Mouse (Mus musculus) stomach, embryonic 15.5 days (tissue): ENCODE results near the gene Taar4. TPM values are rescaled to one million over a fixed set of nuclear protein-coding genes. Genes with fewer than 3 reads are reported as not detected.
A peak's percentile ranks its signal among the peaks of the same experiment; 100 is the strongest.

ENCODE experiments used
- ATAC-seq: fragments of 200-750 bp; cut with Nextera tagmentation; 2 replicates; pipeline ENCODE4 v1.8.0; 2017; ENCODE audit warnings: low read depth, moderate number of reproducible peaks, moderate TSS enrichment; ENCODE audit not compliant: insufficient read depth, low FRiP score
- H3K27ac ChIP-seq: fragments of 300-500 bp; sonication (generic); 2 replicates; pipeline ENCODE4 v1.5.1; 2015; ENCODE audit warnings: mild to moderate bottlenecking, inconsistent platforms
- H3K27me3 ChIP-seq: fragments of 300-500 bp; sonication (generic); replicated peaks from 2 replicates; pipeline ENCODE4 v1.6.1; 2015; ENCODE audit warnings: inconsistent platforms
- H3K36me3 ChIP-seq: fragments of 300-500 bp; sonication (generic); 2 replicates; pipeline ENCODE4 v1.6.1; 2015; ENCODE audit warnings: inconsistent platforms
- H3K4me1 ChIP-seq: fragments of 300-500 bp; sonication (generic); 2 replicates; pipeline ENCODE4 v1.6.1; 2015; ENCODE audit warnings: inconsistent platforms
- H3K4me2 ChIP-seq: fragments of 300-500 bp; sonication (generic); 2 replicates; pipeline ENCODE4 v1.6.1; 2015; ENCODE audit warnings: mild to moderate bottlenecking, inconsistent platforms
- H3K4me3 ChIP-seq: fragments of 300-500 bp; sonication (generic); replicated peaks from 2 replicates; pipeline ENCODE4 v1.5.1; 2015; ENCODE audit warnings: inconsistent platforms
- H3K9ac ChIP-seq: fragments of 300-500 bp; sonication (generic); 2 replicates; pipeline ENCODE4 v1.6.1; 2015; ENCODE audit warnings: inconsistent platforms
- H3K9me3 ChIP-seq: fragments of 300-500 bp; sonication (generic); 2 replicates; pipeline ENCODE4 v1.6.1; 2016; ENCODE audit warnings: inconsistent platforms
- WGBS: fragments of 180-500 bp; shearing (Covaris S2); methylation state at CpG from one replicate; pipeline ENCODE4 v1.1.7; 2015; 5-methylcytosine and 5-hydroxymethylcytosine counted together
- polyA plus RNA-seq: library from polyadenylated mRNA; unstranded; fragments of >200 nt; fragmentation: Nextera tagmentation; extraction: Ambion mirVana; gene quantifications from 2 replicates; pipeline ENCODE4 v1.2.1, GENCODE M21; 2015

The Taar4 gene
- polyA plus RNA-seq, 1 experiment from 2014 or later: not detected

DNA sequence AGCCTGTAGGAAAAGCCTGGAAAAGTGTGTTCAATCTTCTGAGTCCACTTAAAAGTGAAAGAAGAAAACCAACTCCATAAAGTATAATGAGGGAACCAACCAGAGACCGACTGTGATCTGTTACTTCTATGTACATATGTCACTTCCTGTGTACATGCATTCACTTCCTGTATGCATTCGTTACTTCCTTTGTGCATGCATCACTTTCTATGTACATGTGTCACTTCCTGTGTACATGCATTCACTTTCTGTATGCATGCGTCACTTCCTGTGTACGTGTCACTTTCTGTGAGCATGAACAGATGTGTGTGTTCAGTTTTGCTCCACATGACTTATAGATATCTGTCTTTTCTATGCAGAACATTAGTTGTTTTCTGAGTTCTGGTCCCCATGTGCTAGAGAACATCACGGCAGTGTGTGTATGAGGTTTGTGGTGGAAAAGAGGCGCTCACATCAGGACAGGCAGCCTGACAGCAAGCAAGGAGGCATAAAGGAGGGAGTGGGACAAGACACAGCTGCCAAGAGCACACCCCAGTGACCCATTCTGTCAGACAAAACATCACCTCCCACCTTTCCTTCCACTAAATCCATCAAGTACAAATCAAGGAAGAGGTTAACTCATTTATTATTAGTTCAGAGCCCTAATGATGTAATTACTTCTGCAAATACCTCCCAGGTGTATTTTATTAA is 4.8 kb downstream of the Taar4 start:
- H3K27me3 ChIP-seq: no peaks in the 10 kb centered on the region
- whole genome bisulfite sequencing: 80% methylated on average over 6 of the region's 6 CpGs
- no peak overlapping the region for H3K9ac ChIP-seq
- no peaks in the 10 kb centered on the region for H3K9me3 ChIP-seq
- H3K27ac ChIP-seq: no peak overlapping the region
- no peak for ATAC-seq
- H3K4me1 ChIP-seq: no peaks in the 10 kb centered on the region
- H3K36me3 ChIP-seq: no peaks in the 10 kb centered on the region
- H3K4me3 ChIP-seq: no peak overlapping the region
- H3K4me2 ChIP-seq: no peak overlapping the region

DNA sequence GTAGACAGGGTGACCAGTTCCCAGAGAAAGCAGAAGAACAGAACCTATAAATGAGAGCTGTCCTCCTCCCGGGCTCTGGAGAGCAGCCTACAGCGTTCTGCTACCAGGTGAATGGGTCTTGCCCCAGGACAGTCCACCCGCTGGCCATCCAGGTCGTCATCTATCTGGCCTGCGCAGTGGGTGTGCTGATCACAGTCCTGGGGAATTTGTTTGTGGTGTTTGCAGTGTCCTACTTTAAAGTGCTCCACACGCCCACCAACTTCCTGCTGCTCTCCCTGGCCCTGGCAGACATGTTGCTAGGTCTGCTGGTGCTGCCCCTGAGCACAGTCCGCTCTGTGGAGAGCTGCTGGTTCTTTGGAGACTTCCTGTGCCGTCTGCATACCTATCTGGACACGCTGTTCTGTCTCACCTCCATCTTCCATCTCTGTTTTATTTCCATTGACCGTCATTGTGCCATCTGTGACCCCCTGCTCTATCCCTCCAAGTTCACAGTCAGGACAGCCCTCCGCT is 10.4 kb downstream of the Taar4 start, which contains the start of gene Taar5:
TSS of gene Taar5 (plus strand) at position 51 of the 510 bp plus-strand sequence.
- Histone ChIP-seq H3K4me1 (no peaks in the 10 kb centered on the region), H3K4me3 (no peak within 1 kb of the TSS), H3K27ac (no peak within 1 kb of the TSS), H3K9ac (no peak within 1 kb of the TSS), H3K36me3 (no peaks in the 10 kb centered on the region), H3K27me3 (no peaks in the 10 kb centered on the region), H3K4me2 (no peak within 1 kb of the TSS), H3K9me3 (no peaks in the 10 kb centered on the region)
- WGBS: 89% methylated on average over 11 of the region's 11 CpGs
- no peak for ATAC-seq

DNA sequence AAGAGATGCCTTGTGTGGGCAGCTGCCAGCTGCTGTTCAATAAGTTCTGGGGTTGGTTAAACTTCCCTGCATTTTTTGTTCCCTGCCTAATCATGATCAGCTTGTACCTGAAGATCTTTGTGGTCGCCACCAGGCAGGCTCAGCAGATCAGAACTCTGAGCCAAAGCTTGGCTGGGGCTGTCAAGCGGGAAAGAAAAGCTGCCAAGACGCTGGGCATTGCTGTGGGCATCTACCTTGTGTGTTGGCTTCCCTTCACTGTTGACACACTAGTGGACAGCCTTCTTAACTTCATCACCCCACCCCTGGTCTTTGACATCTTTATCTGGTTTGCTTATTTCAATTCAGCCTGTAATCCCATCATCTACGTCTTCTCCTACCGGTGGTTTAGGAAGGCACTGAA is 11.0 kb downstream of the Taar4 start:
- 80% methylated on average over 5 of the region's 5 CpGs for WGBS
- H3K27me3 ChIP-seq: no peaks in the 10 kb centered on the region

GRCm38 (mm10) chr10:23977958-23978357 is 17.7 kb downstream of the Taar4 start:
- Histone ChIP-seq H3K27me3 (no peaks in the 10 kb centered on the region), H3K4me1 (no peaks in the 10 kb centered on the region), H3K36me3 (no peaks in the 10 kb centered on the region), H3K4me3 (no peak overlapping the region), H3K27ac (no peak overlapping the region), H3K9ac (no peak overlapping the region), H3K4me2 (no peak overlapping the region), H3K9me3 (no peaks in the 10 kb centered on the region)
- 51% methylated on average over 4 of the region's 4 CpGs for WGBS
- no peak for ATAC-seq

More for the DNA sequence above, 11.0 kb downstream of the Taar4 start:
- Histone ChIP-seq H3K36me3 (no peaks in the 10 kb centered on the region), H3K9me3 (no peaks in the 10 kb centered on the region), H3K4me2 (no peak overlapping the region), H3K4me3 (no peak overlapping the region), H3K4me1 (no peaks in the 10 kb centered on the region), H3K9ac (no peak overlapping the region), H3K27ac (no peak overlapping the region)
- no peak for ATAC-seq

GRCm38 (mm10) chr10:23978901-23979705 is 18.8 kb downstream of the Taar4 start:
- WGBS: 40% methylated on average over 16 of the region's 16 CpGs
- Histone ChIP-seq H3K9me3 (no peaks in the 10 kb centered on the region), H3K4me2 (no peak overlapping the region), H3K4me1 (no peaks in the 10 kb centered on the region), H3K27me3 (no peaks in the 10 kb centered on the region), H3K36me3 (no peaks in the 10 kb centered on the region), H3K4me3 (no peak overlapping the region), H3K9ac (no peak overlapping the region), H3K27ac (no peak overlapping the region)
- ATAC-seq: peak; percentile 35; the same call in 1 of the 2 replicates

DNA sequence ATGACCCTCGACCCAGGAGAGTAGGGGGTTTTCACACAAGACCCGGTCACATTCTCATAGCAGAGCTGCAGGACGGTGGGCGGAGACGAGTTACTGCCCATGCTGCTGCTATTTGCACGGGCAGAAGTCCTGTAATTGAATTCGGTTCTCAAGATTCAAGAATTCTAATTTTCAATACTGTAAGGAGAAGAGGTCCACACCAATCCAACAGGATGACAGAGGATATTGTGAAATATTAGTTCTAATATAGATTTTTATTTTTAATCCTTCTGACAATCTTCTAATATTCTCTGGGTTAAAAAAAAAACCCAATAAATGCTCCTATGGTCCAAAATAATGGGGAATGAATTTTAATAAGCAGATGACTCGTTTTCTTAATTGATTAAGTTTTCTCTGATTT is 25.3 kb downstream of the Taar4 start, which contains the start of gene Taar6:
TSS of gene Taar6 (minus strand) at position 101 of the 400 bp plus-strand sequence.
- H3K4me3 ChIP-seq: no peak within 1 kb of the TSS
- H3K4me1 ChIP-seq: no peaks in the 10 kb centered on the region
- no peaks in the 10 kb centered on the region for H3K9me3 ChIP-seq
- no peaks in the 10 kb centered on the region for H3K27me3 ChIP-seq
- H3K27ac ChIP-seq: no peak within 1 kb of the TSS
- H3K9ac ChIP-seq: no peak within 1 kb of the TSS
- no peaks in the 10 kb centered on the region for H3K36me3 ChIP-seq
- no peak within 1 kb of the TSS for H3K4me2 ChIP-seq
- 71% methylated on average over 8 of the region's 8 CpGs for WGBS
- no peak for ATAC-seq

DNA sequence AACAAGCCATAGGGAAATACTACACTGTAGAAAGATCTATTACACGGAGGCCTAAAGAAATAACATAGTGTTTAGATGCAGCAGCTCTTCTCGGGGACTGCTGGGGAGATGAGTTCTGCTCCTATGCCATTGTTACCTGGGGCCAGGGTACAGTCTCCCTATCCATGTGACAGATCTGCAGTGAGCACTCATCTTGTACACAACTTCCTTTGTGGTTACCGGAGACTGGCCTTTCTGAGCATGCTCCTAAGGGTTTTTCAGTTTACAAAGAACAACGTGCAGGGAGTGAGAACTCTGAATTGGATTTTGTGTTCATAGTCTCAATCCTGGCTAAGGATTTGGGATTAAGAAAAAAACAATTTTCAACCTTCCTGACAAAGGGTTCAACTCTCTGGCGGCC is 26.1 kb downstream of the Taar4 start:
- Histone ChIP-seq H3K9ac (no peak overlapping the region), H3K27ac (no peak overlapping the region), H3K4me3 (no peak overlapping the region), H3K36me3 (no peaks in the 10 kb centered on the region), H3K4me1 (no peaks in the 10 kb centered on the region), H3K9me3 (no peaks in the 10 kb centered on the region), H3K4me2 (no peak overlapping the region), H3K27me3 (no peaks in the 10 kb centered on the region)
- ATAC-seq: no peak
- 77% methylated on average over 5 of the region's 5 CpGs for WGBS

- Histone ChIP-seq H3K4me1 (no peaks in the 10 kb centered on the region), H3K4me3 (no peak within 1 kb of the TSS), H3K27ac (no peak within 1 kb of the TSS), H3K9ac (no peak within 1 kb of the TSS), H3K4me2 (no peak within 1 kb of the TSS), H3K36me3 (no peaks in the 10 kb centered on the region), H3K27me3 (no peaks in the 10 kb centered on the region), H3K9me3 (no peaks in the 10 kb centered on the region)
- WGBS: 84% methylated on average over 3 of the region's 3 CpGs
- no peak for ATAC-seq
Observed at GRCm38 (mm10) chr10:23993381-23993780, 33.1 kb downstream of the Taar4 start, which contains the start of gene Taar7a. Taar7a (minus strand) TSS chr10:23993481.

- ATAC-seq: no peak
- H3K4me3 ChIP-seq: no peak within 1 kb of the TSS
- H3K36me3 ChIP-seq: no peaks in the 10 kb centered on the region
- H3K27ac ChIP-seq: no peak within 1 kb of the TSS
- H3K27me3 ChIP-seq: no peaks in the 10 kb centered on the region
- no peaks in the 10 kb centered on the region for H3K9me3 ChIP-seq
- H3K4me1 ChIP-seq: no peaks in the 10 kb centered on the region
- H3K9ac ChIP-seq: no peak within 1 kb of the TSS
- H3K4me2 ChIP-seq: no peak within 1 kb of the TSS
- 60% methylated on average over 1 of the region's 1 CpGs for WGBS
Observed at GRCm38 (mm10) chr10:23999639-24000038, 39.3 kb downstream of the Taar4 start, which contains the start of gene Taar7b. Taar7b (plus strand) TSS chr10:23999939.

DNA sequence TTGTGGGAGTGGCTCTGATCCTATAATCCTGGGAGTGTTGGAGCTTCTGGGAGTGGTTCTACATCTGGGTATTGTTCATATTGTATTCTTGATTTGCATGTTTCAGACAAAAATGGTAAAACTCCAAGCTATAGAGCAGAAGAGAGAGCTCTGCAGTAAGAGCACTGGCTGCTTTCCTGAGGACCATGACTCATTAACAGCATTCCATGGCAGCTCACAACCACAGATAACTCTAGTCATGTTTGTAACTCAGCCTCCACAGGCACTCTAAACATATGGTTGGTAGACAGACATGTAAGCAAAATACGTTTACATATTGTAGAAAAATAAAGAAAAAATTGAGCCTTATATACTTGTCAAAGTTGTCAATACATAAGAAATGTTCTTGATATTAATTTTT is 46.1 kb downstream of the Taar4 start:
- no peak for ATAC-seq
- 73% methylated on average over 1 of the region's 1 CpGs for WGBS
- Histone ChIP-seq H3K4me3 (no peak overlapping the region), H3K27me3 (no peaks in the 10 kb centered on the region), H3K27ac (no peak overlapping the region), H3K9ac (no peak overlapping the region), H3K9me3 (no peaks in the 10 kb centered on the region), H3K4me2 (no peak overlapping the region), H3K4me1 (no peaks in the 10 kb centered on the region), H3K36me3 (no peaks in the 10 kb centered on the region)

- no peak overlapping the region for H3K4me3 ChIP-seq
- ATAC-seq: no peak; the same call in 1 of the 2 replicates
Observed at GRCm38 (mm10) chr10:24007034-24007433, 46.7 kb downstream of the Taar4 start.

GRCm38 (mm10) chr10:24008143-24008542 is 47.8 kb downstream of the Taar4 start:
- Histone ChIP-seq H3K27ac (no peak overlapping the region), H3K4me1 (no peaks in the 10 kb centered on the region), H3K9me3 (no peaks in the 10 kb centered on the region), H3K36me3 (no peaks in the 10 kb centered on the region), H3K9ac (no peak overlapping the region), H3K27me3 (no peaks in the 10 kb centered on the region), H3K4me2 (no peak overlapping the region), H3K4me3 (no peak overlapping the region)
- WGBS: 82% methylated on average over 1 of the region's 1 CpGs
- no peak for ATAC-seq

More at GRCm38 (mm10) chr10:24007034-24007433, 46.7 kb downstream of the Taar4 start:
- H3K9ac ChIP-seq: no peak overlapping the region
- no peaks in the 10 kb centered on the region for H3K36me3 ChIP-seq
- no peak overlapping the region for H3K27ac ChIP-seq
- WGBS: 28% methylated on average over 2 of the region's 2 CpGs
- H3K4me1 ChIP-seq: no peaks in the 10 kb centered on the region
- no peaks in the 10 kb centered on the region for H3K27me3 ChIP-seq
- no peak overlapping the region for H3K4me2 ChIP-seq
- H3K9me3 ChIP-seq: no peaks in the 10 kb centered on the region
